Mouse (Mus musculus): ENCODE data around the gene Rab8b.

- TF ChIP-seq CTCF (IDR thresholded peaks at IDR 0.05; ENCODE audit: low read depth, low read length) (no peak), POLR2A (IDR thresholded peaks at IDR 0.05; ENCODE audit: borderline replicate concordance, low read depth, low read length) (no peak)
Measured at GRCm38 (mm10) chr9:66795464-66796324, 123.8 kb downstream of the Rab8b start, which contains the start of gene Aph1b.
